Mouse (Mus musculus): Measurements from ENCODE around the gene Tmem184a. TPM values are rescaled to one million over a fixed set of nuclear protein-coding genes. Genes with fewer than 3 reads are reported as not detected.

Gene Tmem184a
- total RNA-seq (2021): under 1 TPM; 0.45 to 0.55 TPM
- long read RNA-seq, experiment 1, partial matches to known transcripts: 0 of 1 reads
- long read RNA-seq, experiment 1, other reads (novel, unspliced or antisense): 0 of 1 reads
- long read RNA-seq, experiment 2: 0 reads

GRCm38 (mm10) chr5:139819538-139820181, at the start of gene Tmem184a:
TSS of gene Tmem184a (minus strand) at chr5:139819917.
- intact Hi-C loops (cut with DNase I; ENCODE audit: low total_unique reads): loop anchor here (5.0 kb wide), 1 partner anchor 42 kb away; the partner anchor contains the start of gene Ints1
- no peak for DNase-seq

DNA sequence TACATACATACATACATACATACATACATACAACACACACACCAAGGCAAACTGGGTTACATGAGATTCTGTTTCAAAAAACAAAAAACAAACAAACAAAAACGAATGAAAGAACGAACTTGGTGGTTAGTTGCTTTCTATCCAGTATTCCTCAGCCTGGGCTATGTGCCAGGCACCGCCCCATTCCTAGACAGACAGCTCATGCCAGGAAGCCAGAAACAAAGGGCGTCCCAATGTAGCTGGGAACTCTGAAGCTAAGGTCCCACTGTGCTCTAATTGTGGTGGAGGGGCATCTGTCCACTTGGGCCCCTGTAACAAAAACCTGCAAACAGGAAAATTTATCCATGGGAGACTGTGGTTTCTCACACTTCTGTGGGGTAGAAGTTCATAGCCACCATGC, 43.0 kb upstream of the Tmem184a start:
- intact Hi-C loops (cut with DNase I; ENCODE audit: low total_unique reads): no loop called here
- DNase-seq: peak; percentile 63

GRCm38 (mm10) chr5:139860328-139861104, 40.8 kb upstream of the Tmem184a start:
- intact Hi-C loops (cut with DNase I; ENCODE audit: low total_unique reads): no loop called here
- no peak for DNase-seq

DNA sequence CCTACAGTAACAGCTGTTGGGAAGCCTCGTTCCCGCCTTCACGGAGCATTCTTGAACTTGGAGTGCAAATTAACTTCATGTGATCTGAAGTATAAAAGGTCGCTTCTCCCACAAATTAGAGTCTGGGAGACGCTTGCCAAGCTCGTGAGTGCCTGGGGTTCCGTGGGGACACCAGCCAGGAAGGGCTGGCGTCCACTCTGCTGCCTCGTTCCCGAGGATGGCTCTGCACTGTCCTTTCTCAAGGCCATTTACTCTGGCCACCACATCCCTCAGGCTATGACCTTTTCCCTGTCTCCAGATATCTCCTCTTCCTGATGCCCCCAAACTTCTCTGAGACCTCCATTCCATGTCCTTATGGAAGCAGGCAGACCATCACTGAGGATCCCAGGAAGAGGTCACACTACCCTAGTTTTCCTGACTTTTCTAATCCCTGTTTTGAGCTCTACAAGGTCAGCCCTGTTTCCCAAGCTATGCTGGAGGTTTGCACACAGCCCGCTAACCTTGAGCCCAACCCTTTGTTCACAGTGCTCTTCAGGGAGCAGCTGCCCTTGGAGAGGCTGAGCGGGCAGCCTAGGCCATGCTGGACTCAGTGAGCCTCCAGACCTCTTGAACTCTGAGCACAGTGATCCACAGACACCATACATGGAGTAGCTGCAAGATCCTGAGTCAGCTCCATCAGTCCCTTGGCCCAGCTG, 30.1 kb upstream of the Tmem184a start:
- peak; percentile 21 for DNase-seq
- intact Hi-C loops (cut with DNase I; ENCODE audit: low total_unique reads): no loop called here

DNA sequence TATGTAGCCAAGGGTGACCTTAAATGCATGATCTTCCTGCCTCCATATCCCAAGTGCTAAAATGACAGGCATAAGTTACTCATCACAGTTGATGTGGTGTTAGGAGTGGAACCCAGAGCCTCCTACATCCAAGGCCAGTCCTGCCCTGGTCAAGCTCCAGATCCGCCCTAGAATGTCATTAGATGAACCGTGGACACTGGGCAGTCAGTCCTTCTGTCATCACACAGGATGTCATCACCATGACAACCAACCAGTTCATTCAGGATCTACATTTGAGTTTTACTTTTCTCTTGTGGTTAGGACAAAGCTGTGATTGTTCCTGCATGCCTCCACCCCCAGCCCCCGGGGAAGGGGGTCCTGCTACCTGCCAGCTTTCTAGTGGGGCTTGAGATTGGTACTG, 19.4 kb upstream of the Tmem184a start:
- intact Hi-C loops (cut with DNase I; ENCODE audit: low total_unique reads): loop anchor here (5.0 to 10.0 kb wide), 4 partner anchors 303 to 576 kb away; partner anchors contain the start of genes Eif3b and Mrm2
- no peak for DNase-seq

DNA sequence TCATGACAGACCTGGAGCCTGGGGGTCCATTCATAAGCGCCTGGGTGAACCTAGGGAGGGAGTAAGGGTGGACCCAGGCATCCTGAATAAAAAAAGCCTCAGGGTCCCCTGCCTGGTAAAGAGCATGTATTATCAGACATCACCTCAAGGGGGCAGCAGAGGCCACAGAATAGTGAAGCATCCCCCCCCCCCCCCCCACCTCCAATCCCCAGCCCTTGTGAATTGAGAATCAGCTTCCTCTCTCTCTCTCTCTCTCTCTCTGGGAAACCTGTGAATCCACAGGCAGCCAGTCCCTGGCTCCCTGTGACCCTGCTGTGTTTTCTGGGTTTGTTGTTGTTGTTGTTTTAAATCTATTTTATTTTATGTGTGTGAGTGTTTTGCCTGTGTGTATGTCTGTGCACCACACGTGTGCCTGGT, 18.8 kb upstream of the Tmem184a start:
- DNase-seq: peak; percentile 60
- intact Hi-C loops (cut with DNase I; ENCODE audit: low total_unique reads): loop anchor here (5.0 to 10.0 kb wide), 4 partner anchors 304 to 576 kb away; partner anchors contain the start of genes Eif3b and Mrm2

DNA sequence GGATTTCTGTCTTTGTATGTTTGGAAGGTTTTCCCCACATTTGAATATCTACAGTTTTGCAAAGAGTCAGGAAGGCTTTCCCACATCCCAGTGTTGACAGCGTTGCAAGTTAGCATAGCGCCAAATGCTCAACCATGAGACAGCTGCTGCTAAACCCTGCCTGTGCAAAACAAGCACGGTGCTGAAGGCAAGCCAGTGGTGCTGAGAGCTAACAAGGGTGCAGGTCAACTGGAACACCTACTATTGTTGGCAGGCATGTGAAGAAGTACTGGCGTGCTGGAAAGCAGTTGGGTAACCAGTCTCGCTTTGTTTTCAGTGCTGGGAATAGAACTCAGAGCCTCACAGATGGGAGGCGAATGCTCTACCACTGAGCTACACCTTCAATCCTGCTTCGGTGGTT, 16.0 kb upstream of the Tmem184a start:
- intact Hi-C loops (cut with DNase I; ENCODE audit: low total_unique reads): loop anchor here (5.0 to 10.0 kb wide), 4 partner anchors 307 to 579 kb away; partner anchors contain the start of genes Eif3b and Mrm2
- DNase-seq: no peak

DNA sequence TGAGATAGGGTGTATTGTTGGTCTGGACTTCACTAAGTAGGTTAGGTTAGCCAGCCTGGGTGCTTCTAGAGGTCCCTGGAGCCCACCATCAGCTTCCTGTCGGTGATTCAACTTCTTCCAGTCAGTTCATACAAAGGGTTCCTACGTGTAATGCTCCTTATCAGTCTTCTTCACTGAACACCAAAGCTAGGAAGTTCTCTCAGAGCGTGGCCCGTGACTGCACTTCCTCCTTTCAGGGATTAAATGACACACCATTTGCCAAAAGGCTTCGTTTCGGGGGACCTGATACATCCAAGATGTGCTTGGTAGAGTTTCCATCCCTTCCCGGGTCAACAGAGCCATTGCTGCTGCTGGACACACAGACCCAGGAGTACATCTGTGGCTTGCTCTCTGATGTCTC, 12.4 kb upstream of the Tmem184a start:
- no peak for DNase-seq
- intact Hi-C loops (cut with DNase I; ENCODE audit: low total_unique reads): loop anchor here (10.0 kb wide), 1 partner anchor 583 kb away; the partner anchor contains the start of gene Eif3b

DNA sequence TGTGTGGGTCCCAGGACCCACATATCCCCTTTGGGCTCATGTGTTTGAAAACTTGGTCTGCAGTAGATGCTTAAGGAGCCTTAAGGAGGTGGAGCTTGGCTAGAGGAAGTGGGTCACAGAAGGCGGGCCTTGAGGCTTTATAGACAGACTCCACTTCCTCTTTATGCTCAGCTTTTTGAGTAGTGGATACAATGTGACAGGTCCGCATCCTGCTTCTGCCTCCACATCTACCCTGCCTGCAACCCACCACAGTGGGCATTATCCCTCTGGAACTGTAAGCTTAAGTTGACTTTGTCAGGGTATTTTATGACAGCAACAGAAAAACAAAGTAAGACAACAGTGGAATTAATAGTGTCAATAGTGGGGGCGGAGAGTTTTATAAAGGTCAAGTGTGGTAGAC, 11.0 kb upstream of the Tmem184a start:
- intact Hi-C loops (cut with DNase I; ENCODE audit: low total_unique reads): loop anchor here (10.0 kb wide), 1 partner anchor 584 kb away; the partner anchor contains the start of gene Eif3b
- no peak for DNase-seq

DNA sequence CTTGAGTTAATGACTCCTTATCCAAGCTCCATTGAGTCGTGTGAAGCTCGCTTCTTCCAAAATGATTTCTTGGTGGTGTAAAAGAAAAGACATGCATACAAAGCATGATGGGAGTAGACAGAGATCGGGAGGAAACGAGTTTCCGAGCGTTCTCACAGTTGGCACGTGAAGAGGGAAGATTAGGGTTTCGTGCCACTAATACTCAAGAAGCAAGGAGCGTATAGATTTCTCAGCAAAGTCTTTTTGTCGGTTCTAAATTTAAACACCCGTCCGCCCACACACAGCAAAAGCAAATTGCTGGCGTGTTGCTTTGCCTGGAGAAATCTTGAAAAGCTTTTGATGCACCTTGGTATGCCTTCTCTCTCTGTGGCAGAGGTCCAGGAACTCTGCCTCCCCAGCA, 9.7 kb upstream of the Tmem184a start:
- intact Hi-C loops (cut with DNase I; ENCODE audit: low total_unique reads): no loop called here

GRCm38 (mm10) chr5:139827593-139827992, 7.9 kb upstream of the Tmem184a start:
- intact Hi-C loops (cut with DNase I; ENCODE audit: low total_unique reads): no loop called here
- DNase-seq: no peak

More for the DNA sequence above, 9.7 kb upstream of the Tmem184a start:
- no peak for DNase-seq

- intact Hi-C loops (cut with DNase I; ENCODE audit: low total_unique reads): no loop called here
Observed at GRCm38 (mm10) chr5:139826357-139827055, 6.8 kb upstream of the Tmem184a start, which contains the start of the genes Gm26938 and Psmg3. TSS of gene Gm26938 (minus strand) at chr5:139826407. TSS of gene Psmg3 (minus strand) at chr5:139826885.

GRCm38 (mm10) chr5:139825947-139826346, 6.2 kb upstream of the Tmem184a start:
- intact Hi-C loops (cut with DNase I; ENCODE audit: low total_unique reads): no loop called here
- no peak for DNase-seq

More at GRCm38 (mm10) chr5:139826357-139827055, 6.8 kb upstream of the Tmem184a start, which contains the start of the genes Gm26938 and Psmg3:
- DNase-seq: peak; percentile 84

DNA sequence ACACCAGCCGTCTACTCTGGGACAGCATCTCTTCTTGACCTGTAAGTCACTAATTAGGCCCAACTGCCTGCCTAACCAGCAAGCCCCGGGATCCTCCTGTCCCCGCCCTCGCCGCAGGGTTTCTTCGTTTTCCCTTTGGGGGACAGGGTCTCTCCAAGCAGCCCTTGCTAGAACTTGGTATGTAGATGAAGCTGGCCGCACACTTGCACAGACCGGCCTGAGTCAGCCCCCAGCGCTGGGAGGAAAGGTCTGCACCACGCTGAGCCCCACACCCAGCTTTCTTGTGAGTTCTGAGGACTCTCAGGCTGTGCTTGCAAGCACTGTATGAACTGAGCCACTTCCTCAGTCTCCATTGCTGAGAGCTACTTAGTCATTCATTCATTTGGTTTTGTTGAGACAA, 4.8 kb upstream of the Tmem184a start:
- intact Hi-C loops (cut with DNase I; ENCODE audit: low total_unique reads): no loop called here
- DNase-seq: no peak

GRCm38 (mm10) chr5:139821466-139822459, 2.0 kb upstream of the Tmem184a start:
- no peak for DNase-seq
- intact Hi-C loops (cut with DNase I; ENCODE audit: low total_unique reads): no loop called here

- DNase-seq: no peak
- intact Hi-C loops (cut with DNase I; ENCODE audit: low total_unique reads): loop anchor here (5.0 kb wide), 1 partner anchor 42 kb away; the partner anchor contains the start of gene Ints1
Observed at GRCm38 (mm10) chr5:139818801-139819200, 916 bp downstream of the Tmem184a start.

DNA sequence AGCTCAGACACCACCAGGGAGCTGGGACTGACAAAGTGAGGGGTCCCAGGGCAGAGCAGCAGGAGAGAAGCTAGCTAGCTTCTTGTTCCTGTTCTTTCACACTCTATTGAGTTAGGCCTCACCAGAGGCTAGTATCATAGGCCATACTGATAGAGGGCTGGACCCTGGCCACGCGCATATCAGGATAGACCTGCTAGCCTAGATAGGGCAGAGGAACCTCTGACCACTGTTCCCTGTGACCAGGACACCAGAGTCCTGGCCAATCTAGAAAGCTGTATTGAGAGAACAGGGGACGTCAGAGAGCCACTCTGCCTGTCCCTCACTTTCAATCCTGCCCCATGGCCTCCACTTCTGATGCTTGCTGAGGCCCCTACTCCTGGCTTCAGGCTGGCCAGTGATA, 1.7 kb downstream of the Tmem184a start:
- intact Hi-C loops (cut with DNase I; ENCODE audit: low total_unique reads): loop anchor here (5.0 kb wide), 1 partner anchor 41 kb away; the partner anchor contains the start of gene Ints1
- no peak for DNase-seq
